Mouse (Mus musculus) stomach, embryonic 14.5 days (tissue): ENCODE results near the gene Gzmm. TPM values are rescaled to one million over a fixed set of nuclear protein-coding genes. Genes with fewer than 3 reads are reported as not detected.
"Not testable (repeated sequence)": the region's sequence is repeated elsewhere in the genome, so short reads cannot be mapped to it uniquely, and the experiment has no call there.

ENCODE experiments used
- ATAC-seq: fragments of 200-750 bp; cut with Nextera tagmentation; 2 replicates; pipeline ENCODE4 v1.8.0; 2017; ENCODE audit warnings: low read depth, moderate TSS enrichment; ENCODE audit not compliant: insufficient number of reproducible peaks, insufficient read depth, low FRiP score
- H3K27ac ChIP-seq: fragments of 300-500 bp; sonication (generic); 2 replicates; pipeline ENCODE4 v1.5.1; 2014; ENCODE audit warnings: mild to moderate bottlenecking, low read length, moderate library complexity, mixed read lengths
- H3K27me3 ChIP-seq: fragments of 300-500 bp; sonication (generic); 2 replicates; pipeline ENCODE4 v1.6.1; 2014; ENCODE audit warnings: low read length, control low read depth, mixed read lengths; ENCODE audit not compliant: control insufficient read depth, insufficient read depth
- H3K36me3 ChIP-seq: fragments of 300-500 bp; sonication (generic); 2 replicates; pipeline ENCODE4 v1.6.1; 2014; ENCODE audit warnings: mild to moderate bottlenecking, control low read depth, low read length, moderate library complexity, mixed read lengths; ENCODE audit not compliant: control insufficient read depth, insufficient read depth
- H3K4me1 ChIP-seq: fragments of 300-500 bp; sonication (generic); 2 replicates; pipeline ENCODE4 v1.6.1; 2014; ENCODE audit warnings: low read length, control low read depth, mixed read lengths; ENCODE audit not compliant: control insufficient read depth, insufficient read depth
- H3K4me2 ChIP-seq: fragments of 300-500 bp; sonication (generic); replicated peaks from 2 replicates; pipeline ENCODE4 v1.6.1; 2014; ENCODE audit warnings: low read depth, low read length, control low read depth
- H3K4me3 ChIP-seq: fragments of 300-500 bp; sonication (generic); 2 replicates; pipeline ENCODE4 v1.5.1; 2014; ENCODE audit warnings: low read depth, low read length, control low read depth
- H3K9ac ChIP-seq: fragments of 300-500 bp; sonication (generic); replicated peaks from 2 replicates; pipeline ENCODE4 v1.6.1; 2014; ENCODE audit warnings: low read depth, mild to moderate bottlenecking, control low read depth, low read length, moderate library complexity, mixed read lengths
- H3K9me3 ChIP-seq: fragments of 300-500 bp; sonication (generic); 2 replicates; pipeline ENCODE4 v1.6.1; 2016; ENCODE audit warnings: low read depth, low read length, control low read depth; ENCODE audit not compliant: control insufficient read depth
- WGBS: fragments of 180-500 bp; shearing (Covaris S2); extraction: QIAGEN DNeasy Blood & Tissue Kit; methylation state at CpG from one replicate; pipeline ENCODE4 v1.1.7; 2014; 5-methylcytosine and 5-hydroxymethylcytosine counted together
- polyA plus RNA-seq: library from polyadenylated mRNA; unstranded; fragments of >200 nt; fragmentation: Nextera tagmentation; extraction: Ambion mirVana; gene quantifications from 2 replicates; pipeline ENCODE4 v1.2.1, GENCODE M21; 2014

Gene Gzmm
- polyA plus RNA-seq, 1 experiment from 2014 or later: 1.0 TPM

GRCm38 (mm10) chr10:79701443-79702129 lies 12.8 kb downstream of the Gzmm start:
- Histone ChIP-seq H3K4me1 (peaks cover 16% of the 10 kb centered on the region), H3K4me2 (no peak overlapping the region), H3K4me3 (no peak overlapping the region), H3K27ac (peak overlapping the region; percentile 66; the same call in 1 of the 2 replicates), H3K27me3 (no peaks in the 10 kb centered on the region), H3K9ac (no peak overlapping the region), H3K36me3 (0 out of 2 replicates have a peak, but pooled peaks cover under 1% of the 10 kb centered on the region), H3K9me3 (no peaks in the 10 kb centered on the region)
- 37% methylated on average over 10 of the region's 10 CpGs for WGBS
- peak; percentile 43; the same call in 1 of the 2 replicates for ATAC-seq

- H3K9ac ChIP-seq, H3K27ac ChIP-seq, H3K27me3 ChIP-seq, ATAC-seq, H3K36me3 ChIP-seq, H3K4me3 ChIP-seq, H3K9me3 ChIP-seq, H3K4me2 ChIP-seq: not testable (repeated sequence)
- WGBS: 77% methylated on average over 2 of the region's 4 CpGs
- H3K4me1 ChIP-seq: peaks cover 17% of the 10 kb centered on the region
These were observed 14.2 kb downstream of the Gzmm start for GRCm38 (mm10) chr10:79702970-79703369.

GRCm38 (mm10) chr10:79703541-79703940 lies 14.7 kb downstream of the Gzmm start:
- Histone ChIP-seq H3K27me3 (no peaks in the 10 kb centered on the region), H3K36me3 (peaks cover 4% of the 10 kb centered on the region; the same call in 1 of the 2 replicates), H3K4me3 (peak overlapping the region; percentile 89), H3K4me2 (peak overlapping the region; percentile 49), H3K9me3 (no peaks in the 10 kb centered on the region), H3K4me1 (peaks cover 17% of the 10 kb centered on the region), H3K27ac (no peak overlapping the region), H3K9ac (no peak overlapping the region)
- WGBS: 77% methylated on average over 10 of the region's 10 CpGs
- ATAC-seq: no peak

- H3K27me3 ChIP-seq: no peaks in the 10 kb centered on the region
- H3K9ac ChIP-seq: peak within 1 kb of the TSS; percentile 95
- H3K4me1 ChIP-seq: peaks cover 17% of the 10 kb centered on the region
- WGBS: under 1% methylated on average over 62 of the region's 65 CpGs
- H3K27ac ChIP-seq: peak within 1 kb of the TSS; percentile 74
- peak; percentile 92 for ATAC-seq
- no peaks in the 10 kb centered on the region for H3K9me3 ChIP-seq
- peak within 1 kb of the TSS; percentile 89 for H3K4me3 ChIP-seq
- H3K36me3 ChIP-seq: peaks cover 12% of the 10 kb centered on the region; the same call in 1 of the 2 replicates
- peak within 1 kb of the TSS; percentile 88 for H3K4me2 ChIP-seq
These were observed 15.5 kb downstream of the Gzmm start, which contains the start of gene Bsg for GRCm38 (mm10) chr10:79704065-79704969. Gene Bsg (plus strand): TSS chr10:79704491.

- H3K4me2 ChIP-seq: peak overlapping the region; percentile 88
- no peak for ATAC-seq
- peak overlapping the region; percentile 95 for H3K9ac ChIP-seq
- peak overlapping the region; percentile 89 for H3K4me3 ChIP-seq
- H3K36me3 ChIP-seq: peaks cover 18% of the 10 kb centered on the region
- H3K9me3 ChIP-seq: no peaks in the 10 kb centered on the region
- peak overlapping the region; percentile 74; the same call in 1 of the 2 replicates for H3K27ac ChIP-seq
- WGBS: 6% methylated on average over 10 of the region's 10 CpGs
- H3K27me3 ChIP-seq: no peaks in the 10 kb centered on the region
- H3K4me1 ChIP-seq: peaks cover 17% of the 10 kb centered on the region
These were observed 16.1 kb downstream of the Gzmm start for GRCm38 (mm10) chr10:79704970-79705360.

GRCm38 (mm10) chr10:79705951-79706350 lies 17.1 kb downstream of the Gzmm start:
- Histone ChIP-seq H3K4me1 (peaks cover 17% of the 10 kb centered on the region), H3K9me3 (no peaks in the 10 kb centered on the region), H3K36me3 (peaks cover 26% of the 10 kb centered on the region), H3K4me2 (peak overlapping the region; percentile 88), H3K27ac (no peak overlapping the region), H3K4me3 (peak overlapping the region; percentile 89; the same call in 1 of the 2 replicates), H3K9ac (no peak overlapping the region), H3K27me3 (no peaks in the 10 kb centered on the region)
- no peak; the same call in 1 of the 2 replicates for ATAC-seq
- WGBS: 82% methylated on average over 5 of the region's 5 CpGs

- 77% methylated on average over 5 of the region's 5 CpGs for WGBS
- H3K27ac ChIP-seq: no peak overlapping the region
- no peak overlapping the region for H3K9ac ChIP-seq
- H3K4me2 ChIP-seq: no peak overlapping the region; the same call in 1 of the 2 replicates
- no peak for ATAC-seq
- peaks cover 32% of the 10 kb centered on the region for H3K36me3 ChIP-seq
- no peaks in the 10 kb centered on the region for H3K27me3 ChIP-seq
- peak overlapping the region; percentile 89; the same call in 1 of the 2 replicates for H3K4me3 ChIP-seq
- no peaks in the 10 kb centered on the region for H3K9me3 ChIP-seq
- H3K4me1 ChIP-seq: peaks cover 17% of the 10 kb centered on the region
These were observed 17.7 kb downstream of the Gzmm start for GRCm38 (mm10) chr10:79706406-79707094.

- Histone ChIP-seq H3K4me2 (no peak overlapping the region), H3K9ac (no peak overlapping the region)
- no peak for ATAC-seq
These were observed 18.3 kb downstream of the Gzmm start for GRCm38 (mm10) chr10:79707162-79707561.

More at GRCm38 (mm10) chr10:79707162-79707561, 18.3 kb downstream of the Gzmm start:
- 76% methylated on average over 1 of the region's 1 CpGs for WGBS
- Histone ChIP-seq H3K27ac (no peak overlapping the region), H3K9me3 (no peaks in the 10 kb centered on the region), H3K4me1 (peaks cover 17% of the 10 kb centered on the region), H3K36me3 (peaks cover 38% of the 10 kb centered on the region), H3K4me3 (no peak overlapping the region), H3K27me3 (no peaks in the 10 kb centered on the region)
